Mouse (Mus musculus): ENCODE measurements around the gene Prr36. TPM values are rescaled to one million over a fixed set of nuclear protein-coding genes. Genes with fewer than 3 reads are reported as not detected.

Gene Prr36
- polyA plus RNA-seq (2014; fragmentation: Nextera tagmentation; extraction: Ambion mirVana): 2.3 and 2.7 TPM in 2 replicates

GRCm38 (mm10) chr8:4216791-4217621 lies at the start of gene Prr36:
Gene Prr36, minus strand, starts transcription at chr8:4217459.
- no peaks in the 10 kb centered on the region for H3K9me3 ChIP-seq (ENCODE audit: control insufficient read depth, low read length)
- peaks cover 18% of the 10 kb centered on the region for H3K4me1 ChIP-seq (ENCODE audit: control insufficient read depth, insufficient read depth, low read length)
- no peak within 1 kb of the TSS for H3K27ac ChIP-seq (replicated peaks; ENCODE audit: low read depth, low read length)
- WGBS: 2% methylated on average over 34 of the region's 44 CpGs
- DNase-seq (ENCODE audit: low spot score): peak; percentile 62
- H3K9ac ChIP-seq (ENCODE audit: low read depth, low read length): peak within 1 kb of the TSS; percentile 58
- ATAC-seq (ENCODE audit: low read depth): peak; percentile 80
- peak within 1 kb of the TSS; percentile 46 for H3K4me3 ChIP-seq (ENCODE audit: low read depth, low read length)
- H3K36me3 ChIP-seq (ENCODE audit: control insufficient read depth, insufficient read depth, low read length): no peaks in the 10 kb centered on the region
- H3K27me3 ChIP-seq (replicated peaks; ENCODE audit: control insufficient read depth, insufficient read depth, low read length): peaks cover 47% of the 10 kb centered on the region
- H3K4me2 ChIP-seq (ENCODE audit: low read depth, low read length): peak within 1 kb of the TSS; percentile 83

- DNase-seq (ENCODE audit: low spot score): no peak
- no peak overlapping the region for H3K4me2 ChIP-seq (ENCODE audit: low read depth, low read length)
- no peak overlapping the region for H3K9ac ChIP-seq (ENCODE audit: low read depth, low read length)
- ATAC-seq (ENCODE audit: low read depth): no peak
- 94% methylated on average over 14 of the region's 15 CpGs for WGBS
- H3K27me3 ChIP-seq (replicated peaks; ENCODE audit: control insufficient read depth, insufficient read depth, low read length): no peaks in the 10 kb centered on the region
- no peaks in the 10 kb centered on the region for H3K4me1 ChIP-seq (ENCODE audit: control insufficient read depth, insufficient read depth, low read length)
- H3K9me3 ChIP-seq (ENCODE audit: control insufficient read depth, low read length): no peaks in the 10 kb centered on the region
- H3K4me3 ChIP-seq (ENCODE audit: low read depth, low read length): no peak overlapping the region
- H3K36me3 ChIP-seq (ENCODE audit: control insufficient read depth, insufficient read depth, low read length): peaks cover 97% of the 10 kb centered on the region
- H3K27ac ChIP-seq (replicated peaks; ENCODE audit: low read depth, low read length): no peak overlapping the region
Observed at GRCm38 (mm10) chr8:4265160-4265914, 48.1 kb upstream of the Prr36 start.

- ATAC-seq (ENCODE audit: low read depth) (no peak), DNase-seq (ENCODE audit: low spot score) (no peak)
- Histone ChIP-seq H3K9me3 (ENCODE audit: control insufficient read depth, low read length) (no peaks in the 10 kb centered on the region), H3K4me1 (ENCODE audit: control insufficient read depth, insufficient read depth, low read length) (0 out of 2 replicates have a peak, but pooled peaks cover 4% of the 10 kb centered on the region), H3K9ac (ENCODE audit: low read depth, low read length) (no peak overlapping the region), H3K4me3 (ENCODE audit: low read depth, low read length) (no peak overlapping the region), H3K27ac (replicated peaks; ENCODE audit: low read depth, low read length) (no peak overlapping the region), H3K4me2 (ENCODE audit: low read depth, low read length) (no peak overlapping the region), H3K36me3 (ENCODE audit: control insufficient read depth, insufficient read depth, low read length) (peaks cover 84% of the 10 kb centered on the region), H3K27me3 (replicated peaks; ENCODE audit: control insufficient read depth, insufficient read depth, low read length) (no peaks in the 10 kb centered on the region)
- WGBS: 86% methylated on average over 8 of the region's 8 CpGs
Observed at GRCm38 (mm10) chr8:4263105-4263791, 46.0 kb upstream of the Prr36 start.

GRCm38 (mm10) chr8:4259805-4260170 lies 42.5 kb upstream of the Prr36 start:
- WGBS: 77% methylated on average over 4 of the region's 4 CpGs
- Histone ChIP-seq H3K27me3 (replicated peaks; ENCODE audit: control insufficient read depth, insufficient read depth, low read length) (no peaks in the 10 kb centered on the region), H3K9me3 (ENCODE audit: control insufficient read depth, low read length) (no peaks in the 10 kb centered on the region), H3K4me2 (ENCODE audit: low read depth, low read length) (peak overlapping the region; percentile 75; the same call in 1 of the 2 replicates), H3K4me1 (ENCODE audit: control insufficient read depth, insufficient read depth, low read length) (peaks cover 7% of the 10 kb centered on the region; the same call in 1 of the 2 replicates), H3K27ac (replicated peaks; ENCODE audit: low read depth, low read length) (peak overlapping the region; percentile 65; the same call in 1 of the 2 replicates), H3K36me3 (ENCODE audit: control insufficient read depth, insufficient read depth, low read length) (peaks cover 75% of the 10 kb centered on the region), H3K9ac (ENCODE audit: low read depth, low read length) (peak overlapping the region; percentile 82; the same call in 1 of the 2 replicates), H3K4me3 (ENCODE audit: low read depth, low read length) (no peak overlapping the region)
- ATAC-seq (ENCODE audit: low read depth): no peak
- no peak for DNase-seq (ENCODE audit: low spot score)

GRCm38 (mm10) chr8:4259125-4259804 lies 42.0 kb upstream of the Prr36 start, which contains the start of gene Ctxn1:
Gene Ctxn1, minus strand, starts transcription at chr8:4259274.
- H3K4me3 ChIP-seq (ENCODE audit: low read depth, low read length): peak within 1 kb of the TSS; percentile 78
- peaks cover 7% of the 10 kb centered on the region; the same call in 1 of the 2 replicates for H3K4me1 ChIP-seq (ENCODE audit: control insufficient read depth, insufficient read depth, low read length)
- DNase-seq (ENCODE audit: low spot score) (peak; percentile 96), ATAC-seq (ENCODE audit: low read depth) (peak; percentile 94)
- H3K9me3 ChIP-seq (ENCODE audit: control insufficient read depth, low read length): no peaks in the 10 kb centered on the region
- H3K4me2 ChIP-seq (ENCODE audit: low read depth, low read length): peak within 1 kb of the TSS; percentile 75
- peaks cover 77% of the 10 kb centered on the region for H3K36me3 ChIP-seq (ENCODE audit: control insufficient read depth, insufficient read depth, low read length)
- no peaks in the 10 kb centered on the region for H3K27me3 ChIP-seq (replicated peaks; ENCODE audit: control insufficient read depth, insufficient read depth, low read length)
- H3K9ac ChIP-seq (ENCODE audit: low read depth, low read length): peak within 1 kb of the TSS; percentile 82
- H3K27ac ChIP-seq (replicated peaks; ENCODE audit: low read depth, low read length): peak within 1 kb of the TSS; percentile 86
- 10% methylated on average over 15 of the region's 33 CpGs for WGBS

GRCm38 (mm10) chr8:4258678-4259077 lies 41.4 kb upstream of the Prr36 start:
- no peaks in the 10 kb centered on the region for H3K27me3 ChIP-seq (replicated peaks; ENCODE audit: control insufficient read depth, insufficient read depth, low read length)
- peak overlapping the region; percentile 75 for H3K4me2 ChIP-seq (ENCODE audit: low read depth, low read length)
- H3K27ac ChIP-seq (replicated peaks; ENCODE audit: low read depth, low read length): peak overlapping the region; percentile 86
- ATAC-seq (ENCODE audit: low read depth) (peak; percentile 65), DNase-seq (ENCODE audit: low spot score) (peak; percentile 74)
- H3K4me1 ChIP-seq (ENCODE audit: control insufficient read depth, insufficient read depth, low read length): peaks cover 13% of the 10 kb centered on the region; the same call in 1 of the 2 replicates
- WGBS: 0% methylated on average over 25 of the region's 32 CpGs
- H3K4me3 ChIP-seq (ENCODE audit: low read depth, low read length): peak overlapping the region; percentile 78
- H3K36me3 ChIP-seq (ENCODE audit: control insufficient read depth, insufficient read depth, low read length): peaks cover 74% of the 10 kb centered on the region
- H3K9me3 ChIP-seq (ENCODE audit: control insufficient read depth, low read length): no peaks in the 10 kb centered on the region
- peak overlapping the region; percentile 82 for H3K9ac ChIP-seq (ENCODE audit: low read depth, low read length)

GRCm38 (mm10) chr8:4258233-4258632 lies 41.0 kb upstream of the Prr36 start:
- DNase-seq (ENCODE audit: low spot score): peak; percentile 80
- ATAC-seq (ENCODE audit: low read depth): peak; percentile 69
- Histone ChIP-seq H3K4me1 (ENCODE audit: control insufficient read depth, insufficient read depth, low read length) (peaks cover 13% of the 10 kb centered on the region; the same call in 1 of the 2 replicates), H3K4me2 (ENCODE audit: low read depth, low read length) (peak overlapping the region; percentile 75), H3K9me3 (ENCODE audit: control insufficient read depth, low read length) (no peaks in the 10 kb centered on the region), H3K27me3 (replicated peaks; ENCODE audit: control insufficient read depth, insufficient read depth, low read length) (no peaks in the 10 kb centered on the region), H3K4me3 (ENCODE audit: low read depth, low read length) (peak overlapping the region; percentile 78), H3K9ac (ENCODE audit: low read depth, low read length) (peak overlapping the region; percentile 82), H3K27ac (replicated peaks; ENCODE audit: low read depth, low read length) (peak overlapping the region; percentile 86), H3K36me3 (ENCODE audit: control insufficient read depth, insufficient read depth, low read length) (peaks cover 70% of the 10 kb centered on the region)
- WGBS: 2% methylated on average over 19 of the region's 35 CpGs
